In the genomic region with DNA sequence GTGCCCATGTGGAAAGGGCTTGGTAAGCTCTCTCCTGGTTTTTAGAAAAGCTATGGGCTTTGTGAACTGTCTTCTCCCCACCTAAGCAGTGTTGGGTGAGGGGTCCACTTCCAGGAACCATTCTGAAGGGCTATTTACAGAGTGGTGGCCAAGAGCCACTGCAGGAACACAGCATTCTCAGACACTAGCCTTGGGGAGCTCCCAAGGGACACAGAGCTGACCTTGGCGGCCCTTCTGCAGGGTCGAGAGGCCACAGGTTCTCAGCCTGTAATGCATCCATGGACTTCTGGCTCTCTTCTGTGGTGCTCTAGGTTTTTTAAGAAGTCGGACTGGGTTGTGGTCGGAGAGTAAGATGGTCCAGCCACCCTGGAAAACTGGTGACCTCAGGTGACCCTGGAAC, we compare ENCODE assay signal across 34 mouse cellular contexts. TPM values are rescaled to one million over a fixed set of nuclear protein-coding genes. Genes with fewer than 3 reads are reported as not detected.
DNase-seq lines count a peak whose midpoint lies in the region; ATAC-seq and TF ChIP-seq lines count a peak whose summit lies in the region.
"Had no signal": no experiment of that assay in that cellular context is flagged by ENCODE, and none has a peak within 500 bp of the region (broad histone marks: within the 10 kb centered on the region; RNA-seq: fewer than 3 reads in every experiment).

No protein-coding gene starts in this region.

- no peak overlapping the region for H3K4me3 ChIP-seq in heart, embryonic 10.5 days
- H3K4me3 ChIP-seq in heart, embryonic 11.5 days (ENCODE audit: low read depth, low read length) = no peak overlapping the region
- no peak overlapping the region for H3K4me3 ChIP-seq in layer of hippocampus, adult 2 months
- H3K4me3 ChIP-seq in limb, embryonic 10.5 days = no peak overlapping the region
- H3K4me3 ChIP-seq: embryonic facial prominence, embryonic 10.5 days; embryonic facial prominence, embryonic 15.5 days; forebrain, embryonic 13.5 days; heart, embryonic 12.5 days; hindbrain, embryonic 15.5 days; limb, embryonic 12.5 days; liver, embryonic 12.5 days had no signal

- DNase-seq in heart, embryonic 10.5 days (ENCODE audit: low spot score) = no peak
- no peak for DNase-seq in layer of hippocampus, adult 2 months (ENCODE audit: low spot score in 2 of 2)
- DNase-seq in layer of hippocampus, adult 8-10 months (ENCODE audit: low spot score in 2 of 2) = no peak
- DNase-seq in limb, embryonic 10.5 days (ENCODE audit: low spot score) = no peak
- peak; percentile 76 for DNase-seq in testis, postnatal 10 days (ENCODE audit: low spot score)
- no peak for DNase-seq in urinary bladder, postnatal 10 days (ENCODE audit: low spot score)
- DNase-seq in frontal cortex, postnatal 36 days (ENCODE audit: low spot score in 2 of 2) = no peak
- DNase-seq: midbrain, embryonic 14.5 days; right cerebral cortex, postnatal 25 days; spleen, adult 18-20 months; thymus, postnatal 4 days had no signal

- no peak overlapping the region for H3K9ac ChIP-seq in heart, embryonic 11.5 days (ENCODE audit: low read depth, low read length)
- H3K9ac ChIP-seq: embryonic facial prominence, embryonic 15.5 days; forebrain, embryonic 13.5 days; heart, embryonic 12.5 days; hindbrain, embryonic 15.5 days; limb, embryonic 12.5 days; liver, embryonic 12.5 days had no signal

- ATAC-seq in heart, embryonic 11.5 days (replicated peaks; ENCODE audit: insufficient number of reproducible peaks, low FRiP score, low TSS enrichment) = no peak
- ATAC-seq: forebrain, embryonic 13.5 days; inflammation-experienced regulatory T-cells, adult 6 months; liver, embryonic 12.5 days had no signal

- 0 out of 2 replicates have a peak, but pooled peaks cover 5% of the 10 kb centered on the region for H3K36me3 ChIP-seq in heart, embryonic 10.5 days
- no peaks in the 10 kb centered on the region for H3K36me3 ChIP-seq in heart, embryonic 11.5 days (ENCODE audit: control insufficient read depth, insufficient read depth, low read length)
- peaks cover 16% of the 10 kb centered on the region for H3K36me3 ChIP-seq in limb, embryonic 10.5 days
- H3K36me3 ChIP-seq: heart, embryonic 12.5 days; hindbrain, embryonic 15.5 days had no signal

- peaks cover 56% of the 10 kb centered on the region for H3K27me3 ChIP-seq in heart, embryonic 10.5 days (ENCODE audit: insufficient read depth, poor library complexity, severe bottlenecking)
- peaks cover 34% of the 10 kb centered on the region for H3K27me3 ChIP-seq in heart, embryonic 11.5 days (ENCODE audit: control insufficient read depth, insufficient read depth, low read length)
- H3K27me3 ChIP-seq in limb, embryonic 10.5 days (ENCODE audit: low read depth, poor library complexity, severe bottlenecking) = no peaks in the 10 kb centered on the region
- H3K27me3 ChIP-seq: embryonic facial prominence, embryonic 15.5 days; forebrain, embryonic 13.5 days; hindbrain, embryonic 15.5 days; limb, embryonic 12.5 days; liver, embryonic 12.5 days had no signal

- H3K27ac ChIP-seq in heart, embryonic 10.5 days = peak overlapping the region; percentile 16; the same call in 1 of the 2 replicates
- H3K27ac ChIP-seq in heart, embryonic 11.5 days (ENCODE audit: low read depth, low read length) = no peak overlapping the region
- peak overlapping the region; percentile 28; the same call in 1 of the 2 replicates for H3K27ac ChIP-seq in layer of hippocampus, adult 2 months
- H3K27ac ChIP-seq in limb, embryonic 10.5 days = 0 out of 2 replicates have a peak overlapping the region, but pooled peaks have one; percentile 2
- H3K27ac ChIP-seq: embryonic facial prominence, embryonic 15.5 days; forebrain, embryonic 13.5 days; hindbrain, embryonic 15.5 days; limb, embryonic 12.5 days; stomach, postnatal 0 days had no signal

- peaks cover 48% of the 10 kb centered on the region for H3K4me1 ChIP-seq in heart, embryonic 10.5 days
- H3K4me1 ChIP-seq in heart, embryonic 11.5 days (ENCODE audit: control insufficient read depth, insufficient read depth, low read length) = peaks cover 24% of the 10 kb centered on the region
- H3K4me1 ChIP-seq in limb, embryonic 10.5 days = peaks cover 37% of the 10 kb centered on the region
- H3K4me1 ChIP-seq: forebrain, embryonic 13.5 days had no signal

- TF ChIP-seq CTCF in layer of hippocampus, adult 2 months (conservative IDR thresholded peaks at IDR 0.05) = no peak

- H3K9me3 ChIP-seq in heart, embryonic 10.5 days = no peaks in the 10 kb centered on the region
- H3K9me3 ChIP-seq in heart, embryonic 11.5 days (replicated peaks; ENCODE audit: control insufficient read depth, low read length) = no peaks in the 10 kb centered on the region
- H3K9me3 ChIP-seq in limb, embryonic 10.5 days (replicated peaks) = no peaks in the 10 kb centered on the region
- H3K9me3 ChIP-seq: embryonic facial prominence, embryonic 10.5 days; embryonic facial prominence, embryonic 15.5 days; forebrain, embryonic 13.5 days; heart, embryonic 12.5 days; hindbrain, embryonic 15.5 days; limb, embryonic 12.5 days; liver, embryonic 12.5 days had no signal

- H3K4me2 ChIP-seq in heart, embryonic 11.5 days = no peak overlapping the region
- H3K4me2 ChIP-seq: embryonic facial prominence, embryonic 15.5 days; forebrain, embryonic 13.5 days; heart, embryonic 12.5 days; hindbrain, embryonic 15.5 days; limb, embryonic 12.5 days; liver, embryonic 12.5 days had no signal

- WGBS in heart, embryonic 10.5 days = 84% methylated on average over 4 of the region's 4 CpGs
- WGBS in heart, embryonic 11.5 days (ENCODE audit: insufficient replicate concordance) = 77% methylated on average over 4 of the region's 4 CpGs
- 86% methylated on average over 4 of the region's 4 CpGs for WGBS in limb, embryonic 10.5 days

RNA-seq across cellular contexts. Expression of gene C130050O18Rik, which starts 5.0 kb away (rescaled TPM):
- 0.28 and 0.45 TPM in 2 replicates for polyA plus RNA-seq in heart, embryonic 10.5 days (2016; fragmentation: Nextera tagmentation; extraction: Ambion mirVana)
- polyA plus RNA-seq in heart, embryonic 11.5 days (2014; fragmentation: Nextera tagmentation; extraction: Ambion mirVana) = 0.17 and 0.21 TPM in 2 replicates
- under 1 TPM in 1 of 2 experiments, not detected in 1; 0.18 TPM for total RNA-seq in layer of hippocampus, adult 2 months (2021)
- total RNA-seq in layer of hippocampus, adult 8-10 months (2022) = 1 to 10 TPM in 2 of 4 experiments, under 1 TPM in 2; 0.54 to 1.2 (median 0.83) TPM
- polyA plus RNA-seq in limb, embryonic 10.5 days (2016; fragmentation: Nextera tagmentation; extraction: Ambion mirVana) = 0.16 and 0.56 TPM in 2 replicates
- polyA plus RNA-seq: inflammation-experienced regulatory T-cells, adult 6 months had no signal

RNA-seq across cellular contexts. Expression of gene Gper1, which starts 12.9 kb away (rescaled TPM):
- 0.26 and 0.36 TPM in 2 replicates for polyA plus RNA-seq in heart, embryonic 10.5 days (2016; fragmentation: Nextera tagmentation; extraction: Ambion mirVana)
- polyA plus RNA-seq in heart, embryonic 11.5 days (2014; fragmentation: Nextera tagmentation; extraction: Ambion mirVana) = 0.57 and 0.72 TPM in 2 replicates
- total RNA-seq in layer of hippocampus, adult 2 months (2021) = 1 to 10 TPM; 2.1 to 2.4 TPM
- 1 to 10 TPM; 3.4 to 5.1 (median 4.2) TPM for total RNA-seq in layer of hippocampus, adult 8-10 months (2022)
- polyA plus RNA-seq in limb, embryonic 10.5 days (2016; fragmentation: Nextera tagmentation; extraction: Ambion mirVana) = 0.19 and 0.39 TPM in 2 replicates
- total RNA-seq: hematopoietic stem cell, adult 5-6 weeks had no signal
- polyA plus RNA-seq: inflammation-experienced regulatory T-cells, adult 6 months had no signal

RNA-seq across cellular contexts. Expression of gene Gpr146, which starts 32.6 kb away (rescaled TPM):
- 5.6 and 5.7 TPM in 2 replicates for polyA plus RNA-seq in heart, embryonic 10.5 days (2016; fragmentation: Nextera tagmentation; extraction: Ambion mirVana)
- polyA plus RNA-seq in heart, embryonic 11.5 days (2014; fragmentation: Nextera tagmentation; extraction: Ambion mirVana) = 7.2 and 7.5 TPM in 2 replicates
- 10 to 100 TPM; 11.5 to 12.8 TPM for total RNA-seq in layer of hippocampus, adult 2 months (2021)
- total RNA-seq in layer of hippocampus, adult 8-10 months (2022) = 10 to 100 TPM; 12.2 to 14.8 (median 13.2) TPM
- 2.2 and 2.3 TPM in 2 replicates for polyA plus RNA-seq in limb, embryonic 10.5 days (2016; fragmentation: Nextera tagmentation; extraction: Ambion mirVana)

RNA-seq across cellular contexts. Expression of gene 3110082I17Rik, which starts 50.3 kb away (rescaled TPM):
- polyA plus RNA-seq in heart, embryonic 10.5 days (2016; fragmentation: Nextera tagmentation; extraction: Ambion mirVana) = 29.2 and 40.9 TPM in 2 replicates
- polyA plus RNA-seq in heart, embryonic 11.5 days (2014; fragmentation: Nextera tagmentation; extraction: Ambion mirVana) = 19.3 and 21.9 TPM in 2 replicates
- 10 to 100 TPM; 17.1 to 18.1 TPM for total RNA-seq in layer of hippocampus, adult 2 months (2021)
- total RNA-seq in layer of hippocampus, adult 8-10 months (2022) = 10 to 100 TPM; 13.7 to 22.1 (median 17.1) TPM
- polyA plus RNA-seq in limb, embryonic 10.5 days (2016; fragmentation: Nextera tagmentation; extraction: Ambion mirVana) = 51.6 and 60.2 TPM in 2 replicates

RNA-seq across cellular contexts. Expression of gene Cyp2w1, which starts 57.6 kb away (rescaled TPM):
- polyA plus RNA-seq in heart, embryonic 10.5 days (2016; fragmentation: Nextera tagmentation; extraction: Ambion mirVana) = not detected in 2 replicates
- polyA plus RNA-seq in heart, embryonic 11.5 days (2014; fragmentation: Nextera tagmentation; extraction: Ambion mirVana) = not detected in 2 replicates
- total RNA-seq in layer of hippocampus, adult 2 months (2021) = not detected
- total RNA-seq in layer of hippocampus, adult 8-10 months (2022) = not detected
- not detected in 2 replicates for polyA plus RNA-seq in limb, embryonic 10.5 days (2016; fragmentation: Nextera tagmentation; extraction: Ambion mirVana)
- total RNA-seq: adrenal gland, adult 18-20 months; adrenal gland, postnatal 25 days; gastrocnemius, postnatal 36 days; hematopoietic stem cell, adult 5-6 weeks; layer of hippocampus, postnatal 10 days; left cerebral cortex, adult 18-20 months; left cerebral cortex, postnatal 14 days; neutrophil, adult 5-6 weeks had no signal
- polyA plus RNA-seq: cerebellum, adult 2 months; embryonic facial prominence, embryonic 10.5 days; forebrain, embryonic 13.5 days; heart, embryonic 12.5 days; hindbrain, embryonic 15.5 days; inflammation-experienced regulatory T-cells, adult 6 months; kidney, postnatal 0 days; liver, embryonic 12.5 days; lung, postnatal 0 days; midbrain, embryonic 14.5 days; neural tube, embryonic 11.5 days; thymus, postnatal 0 days had no signal
